Mouse (Mus musculus) midbrain, embryonic 13.5 days (tissue): Measurements from ENCODE around the gene Inca1. TPM values are rescaled to one million over a fixed set of nuclear protein-coding genes. Genes with fewer than 3 reads are reported as not detected.

ENCODE experiments used
- ATAC-seq: fragments of 200-750 bp; cut with Nextera tagmentation; 2 replicates; pipeline ENCODE4 v1.8.0; 2017; ENCODE audit warnings: mild to moderate bottlenecking, moderate TSS enrichment, moderate library complexity
- H3K27ac ChIP-seq: fragments of 300-500 bp; sonication (generic); 2 replicates; pipeline ENCODE4 v1.5.1; 2015; ENCODE audit warnings: inconsistent platforms, mild to moderate bottlenecking, moderate library complexity
- H3K27me3 ChIP-seq: fragments of 300-500 bp; sonication (generic); 2 replicates; pipeline ENCODE4 v1.6.1; 2015; ENCODE audit warnings: mild to moderate bottlenecking, inconsistent platforms
- H3K36me3 ChIP-seq: fragments of 300-500 bp; sonication (generic); 2 replicates; pipeline ENCODE4 v1.6.1; 2015; ENCODE audit warnings: mild to moderate bottlenecking, inconsistent platforms
- H3K4me1 ChIP-seq: fragments of 300-500 bp; sonication (generic); replicated peaks from 2 replicates; pipeline ENCODE4 v1.6.1; 2015; ENCODE audit warnings: inconsistent platforms
- H3K4me2 ChIP-seq: fragments of 300-500 bp; sonication (generic); replicated peaks from 2 replicates; pipeline ENCODE4 v1.6.1; 2015; ENCODE audit warnings: moderate library complexity, mild to moderate bottlenecking, inconsistent platforms
- H3K4me3 ChIP-seq: fragments of 300-500 bp; sonication (generic); replicated peaks from 2 replicates; pipeline ENCODE4 v1.5.1; 2015; ENCODE audit warnings: mild to moderate bottlenecking, inconsistent platforms
- H3K9ac ChIP-seq: fragments of 300-500 bp; sonication (generic); replicated peaks from 2 replicates; pipeline ENCODE4 v1.6.1; 2015; ENCODE audit warnings: mild to moderate bottlenecking, inconsistent platforms
- H3K9me3 ChIP-seq: fragments of 300-500 bp; sonication (generic); 2 replicates; pipeline ENCODE4 v1.6.1; 2016; ENCODE audit warnings: mild to moderate bottlenecking, inconsistent platforms
- whole genome bisulfite sequencing: fragments of 180-500 bp; shearing (Covaris S2); methylation state at CpG from one replicate; pipeline ENCODE4 v1.1.7; 2015; 5-methylcytosine and 5-hydroxymethylcytosine counted together
- polyA plus RNA-seq: library from polyadenylated mRNA; unstranded; fragments of >200 nt; fragmentation: Nextera tagmentation; extraction: Ambion mirVana; gene quantifications from 2 replicates; pipeline ENCODE4 v1.2.1, GENCODE M21; 2015

Gene Inca1
- polyA plus RNA-seq, 1 experiment from 2014 or later = 0.94 TPM

DNA sequence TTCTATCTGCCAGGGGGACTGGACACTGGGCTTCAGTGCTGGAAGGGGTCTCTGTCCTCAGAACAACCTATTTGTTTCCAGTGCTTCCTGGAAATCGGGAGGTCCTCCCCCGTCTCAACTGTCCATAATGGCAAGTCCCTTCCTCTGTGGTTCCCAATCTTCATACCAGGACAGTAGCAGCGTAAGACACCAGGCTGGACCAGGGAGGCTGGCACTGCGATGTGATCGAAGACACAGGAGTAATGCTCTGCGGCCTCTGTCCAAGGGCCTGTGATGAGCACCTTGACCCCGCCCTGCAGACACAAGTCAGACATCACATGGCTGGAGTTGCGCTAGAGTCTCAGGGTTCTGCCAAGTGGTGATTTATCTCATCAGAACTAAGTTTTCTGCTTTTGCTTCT is 20.6 kb downstream of the Inca1 start:
- ATAC-seq = no peak
- peaks cover 73% of the 10 kb centered on the region for H3K36me3 ChIP-seq
- no peak overlapping the region for H3K4me3 ChIP-seq
- no peak overlapping the region for H3K9ac ChIP-seq
- H3K27ac ChIP-seq = no peak overlapping the region
- H3K4me1 ChIP-seq = peaks cover 22% of the 10 kb centered on the region
- H3K27me3 ChIP-seq = no peaks in the 10 kb centered on the region
- H3K9me3 ChIP-seq = no peaks in the 10 kb centered on the region
- H3K4me2 ChIP-seq = no peak overlapping the region
- WGBS = 95% methylated on average over 8 of the region's 8 CpGs

DNA sequence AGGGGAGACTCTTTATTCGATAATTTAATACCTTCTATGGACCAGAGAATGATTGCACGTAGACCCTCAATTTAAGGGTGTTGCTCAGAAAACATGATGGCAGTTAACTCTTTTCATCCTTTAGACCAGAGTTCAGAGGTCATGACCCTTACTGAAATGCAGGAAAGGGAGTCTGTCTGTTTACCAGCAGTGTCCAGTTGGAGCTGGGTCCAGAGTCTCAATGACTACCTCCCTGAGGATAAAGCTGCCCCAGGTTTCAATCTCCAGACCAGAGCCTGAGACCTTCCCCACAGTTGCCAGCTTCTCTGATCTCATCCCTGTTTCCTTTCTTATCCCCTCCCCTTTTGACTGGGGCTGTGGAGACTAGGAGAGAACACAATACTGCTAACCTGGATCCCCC is 21.4 kb downstream of the Inca1 start:
- Histone ChIP-seq H3K9me3 (no peaks in the 10 kb centered on the region), H3K4me3 (no peak overlapping the region), H3K27ac (no peak overlapping the region), H3K36me3 (peaks cover 73% of the 10 kb centered on the region), H3K27me3 (no peaks in the 10 kb centered on the region), H3K4me2 (no peak overlapping the region), H3K9ac (no peak overlapping the region), H3K4me1 (peaks cover 22% of the 10 kb centered on the region)
- ATAC-seq = no peak
- WGBS = 82% methylated on average over 2 of the region's 2 CpGs

DNA sequence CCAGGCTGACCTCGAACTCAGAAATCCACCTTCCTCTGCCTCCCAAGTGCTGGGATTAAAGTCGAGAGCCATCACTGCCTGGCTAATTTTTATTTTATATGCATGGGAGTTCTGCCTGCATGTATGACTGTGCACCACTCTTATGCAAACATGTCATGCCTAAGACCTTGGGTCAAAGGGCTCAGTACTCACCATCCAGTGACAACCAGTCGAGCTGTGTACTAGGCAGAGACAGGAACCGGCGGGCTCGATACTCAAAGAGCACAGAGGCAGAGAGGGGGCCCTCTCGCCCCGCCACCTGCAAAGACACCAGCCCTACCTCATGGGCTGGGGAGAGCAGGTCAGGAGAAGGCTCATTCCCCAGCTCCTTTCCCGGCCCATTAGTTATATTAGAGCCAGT is 21.9 kb downstream of the Inca1 start:
- H3K36me3 ChIP-seq = peaks cover 70% of the 10 kb centered on the region
- no peak for ATAC-seq
- H3K27me3 ChIP-seq = no peaks in the 10 kb centered on the region
- no peaks in the 10 kb centered on the region for H3K9me3 ChIP-seq
- no peak overlapping the region for H3K4me2 ChIP-seq
- 88% methylated on average over 9 of the region's 9 CpGs for WGBS
- no peak overlapping the region for H3K9ac ChIP-seq
- no peak overlapping the region for H3K4me3 ChIP-seq
- no peak overlapping the region for H3K27ac ChIP-seq
- peaks cover 20% of the 10 kb centered on the region for H3K4me1 ChIP-seq

DNA sequence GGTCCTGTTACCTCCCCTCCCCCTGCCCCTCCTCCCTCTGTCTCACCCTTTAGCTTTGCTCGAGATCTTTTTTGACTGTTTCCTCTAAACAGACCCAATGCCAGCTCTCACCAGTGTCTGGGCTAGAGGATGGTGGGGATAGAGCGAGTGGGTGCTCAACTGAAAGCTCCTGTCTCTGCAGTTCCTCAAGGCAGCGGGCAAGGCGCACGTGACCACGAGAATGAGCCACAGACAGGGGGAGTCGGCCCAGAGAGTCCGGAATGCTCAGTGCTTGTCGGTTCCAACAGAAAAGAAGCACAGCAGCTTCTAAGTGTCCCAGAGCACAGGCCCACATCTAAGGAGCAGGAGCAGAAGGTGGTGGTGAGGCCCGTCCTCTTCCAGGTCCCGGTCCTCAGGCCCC is 25.5 kb downstream of the Inca1 start:
- peaks cover 61% of the 10 kb centered on the region for H3K36me3 ChIP-seq

DNA sequence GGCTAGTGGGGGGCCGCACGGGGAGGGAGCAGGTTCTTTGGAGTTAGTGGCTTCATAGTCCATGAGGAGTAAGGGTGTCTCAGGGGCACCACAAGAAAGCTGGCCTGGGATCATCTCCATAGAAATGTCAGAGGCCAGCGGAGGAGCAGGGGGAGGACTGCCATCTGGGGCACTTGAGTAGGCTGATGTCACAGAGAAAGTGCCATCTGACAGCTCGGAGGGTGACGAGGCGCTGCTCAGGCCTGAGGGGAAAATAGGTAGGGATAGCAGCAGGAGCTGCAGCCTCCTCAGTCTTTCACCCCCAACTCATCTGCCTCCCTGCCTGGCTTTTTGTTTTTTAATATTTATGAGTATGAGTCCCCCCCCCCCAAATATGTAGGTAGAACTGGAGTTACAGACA is 25.9 kb downstream of the Inca1 start:
- H3K36me3 ChIP-seq = peaks cover 56% of the 10 kb centered on the region
- peaks cover 20% of the 10 kb centered on the region for H3K4me1 ChIP-seq
- H3K4me2 ChIP-seq = no peak overlapping the region
- ATAC-seq = no peak
- no peak overlapping the region for H3K4me3 ChIP-seq
- no peaks in the 10 kb centered on the region for H3K9me3 ChIP-seq
- H3K9ac ChIP-seq = peak overlapping the region; percentile 41; the same call in 1 of the 2 replicates
- 55% methylated on average over 6 of the region's 6 CpGs for WGBS
- H3K27me3 ChIP-seq = no peaks in the 10 kb centered on the region
- H3K27ac ChIP-seq = no peak overlapping the region

More for the DNA sequence above, 25.5 kb downstream of the Inca1 start:
- ATAC-seq = no peak
- Histone ChIP-seq H3K9me3 (no peaks in the 10 kb centered on the region), H3K4me1 (peaks cover 20% of the 10 kb centered on the region), H3K9ac (no peak overlapping the region), H3K27me3 (no peaks in the 10 kb centered on the region), H3K27ac (no peak overlapping the region), H3K4me2 (no peak overlapping the region), H3K4me3 (no peak overlapping the region)
- WGBS = 65% methylated on average over 11 of the region's 11 CpGs

DNA sequence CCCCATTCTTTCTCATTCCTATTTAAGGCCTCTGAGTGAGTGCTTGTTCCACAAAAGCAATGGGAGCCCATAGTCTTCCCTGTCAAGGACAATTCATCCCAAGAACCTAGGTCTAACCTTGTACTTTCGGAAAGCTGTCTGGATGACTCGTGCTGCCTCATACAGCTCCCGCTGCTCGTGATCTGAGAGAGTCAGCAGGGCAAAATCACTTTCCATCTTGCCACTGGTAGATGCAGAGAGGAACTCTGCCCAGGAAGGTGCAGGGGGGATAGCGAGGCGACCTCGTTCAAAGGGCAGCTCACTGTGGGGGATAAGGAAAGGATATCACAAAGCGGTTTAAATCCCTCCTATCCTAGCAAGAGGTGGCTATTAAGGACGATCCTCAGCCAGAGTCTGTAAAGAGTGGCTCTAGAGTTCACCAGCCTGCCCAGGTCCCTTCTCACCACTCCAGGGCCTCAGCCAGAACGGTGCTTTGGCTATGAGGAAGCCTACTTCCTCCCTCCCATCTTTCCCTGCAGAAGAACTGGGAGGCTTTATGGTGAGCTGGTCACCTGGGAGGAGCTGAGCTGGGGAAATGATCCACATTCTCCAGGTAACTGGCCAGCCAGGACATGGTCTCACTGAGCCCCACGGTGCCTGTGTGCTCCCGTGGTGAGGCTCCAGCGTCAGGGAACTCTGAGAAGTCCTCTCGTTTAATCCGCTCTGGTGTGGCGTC is 28.5 kb downstream of the Inca1 start:
- H3K4me2 ChIP-seq = peak overlapping the region; percentile 93
- H3K4me1 ChIP-seq = peaks cover 37% of the 10 kb centered on the region
- peaks cover 45% of the 10 kb centered on the region for H3K36me3 ChIP-seq
- no peak for ATAC-seq
- WGBS = 81% methylated on average over 16 of the region's 16 CpGs
- H3K9me3 ChIP-seq = no peaks in the 10 kb centered on the region
- peak overlapping the region; percentile 72 for H3K4me3 ChIP-seq
- H3K9ac ChIP-seq = peak overlapping the region; percentile 76
- no peak overlapping the region for H3K27ac ChIP-seq
- H3K27me3 ChIP-seq = no peaks in the 10 kb centered on the region

DNA sequence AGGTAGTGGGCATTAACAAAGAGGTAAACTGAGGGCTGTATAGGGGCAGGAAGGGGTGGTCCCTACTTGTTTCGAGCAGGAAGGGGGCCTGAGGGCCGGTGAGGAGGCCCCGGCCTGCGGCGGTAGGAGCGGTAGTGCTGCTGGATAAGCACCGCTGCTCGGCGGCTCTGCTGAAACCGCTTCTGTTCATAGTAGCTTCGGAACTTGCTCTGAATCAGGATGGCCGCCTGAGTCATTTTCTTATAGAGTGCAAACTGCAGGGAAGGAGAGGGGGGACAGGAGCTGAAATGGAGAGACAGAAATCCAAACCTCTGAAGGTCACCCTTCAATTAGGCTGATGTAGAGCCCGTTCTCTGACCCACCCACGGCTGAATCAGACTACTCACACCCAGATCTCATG is 29.5 kb downstream of the Inca1 start:
- no peaks in the 10 kb centered on the region for H3K9me3 ChIP-seq
- H3K36me3 ChIP-seq = peaks cover 40% of the 10 kb centered on the region
- H3K9ac ChIP-seq = peak overlapping the region; percentile 76
- H3K27me3 ChIP-seq = no peaks in the 10 kb centered on the region
- 36% methylated on average over 14 of the region's 14 CpGs for WGBS
- H3K27ac ChIP-seq = peak overlapping the region; percentile 98
- peaks cover 37% of the 10 kb centered on the region for H3K4me1 ChIP-seq
- H3K4me3 ChIP-seq = peak overlapping the region; percentile 72
- H3K4me2 ChIP-seq = peak overlapping the region; percentile 93
- ATAC-seq = no peak

DNA sequence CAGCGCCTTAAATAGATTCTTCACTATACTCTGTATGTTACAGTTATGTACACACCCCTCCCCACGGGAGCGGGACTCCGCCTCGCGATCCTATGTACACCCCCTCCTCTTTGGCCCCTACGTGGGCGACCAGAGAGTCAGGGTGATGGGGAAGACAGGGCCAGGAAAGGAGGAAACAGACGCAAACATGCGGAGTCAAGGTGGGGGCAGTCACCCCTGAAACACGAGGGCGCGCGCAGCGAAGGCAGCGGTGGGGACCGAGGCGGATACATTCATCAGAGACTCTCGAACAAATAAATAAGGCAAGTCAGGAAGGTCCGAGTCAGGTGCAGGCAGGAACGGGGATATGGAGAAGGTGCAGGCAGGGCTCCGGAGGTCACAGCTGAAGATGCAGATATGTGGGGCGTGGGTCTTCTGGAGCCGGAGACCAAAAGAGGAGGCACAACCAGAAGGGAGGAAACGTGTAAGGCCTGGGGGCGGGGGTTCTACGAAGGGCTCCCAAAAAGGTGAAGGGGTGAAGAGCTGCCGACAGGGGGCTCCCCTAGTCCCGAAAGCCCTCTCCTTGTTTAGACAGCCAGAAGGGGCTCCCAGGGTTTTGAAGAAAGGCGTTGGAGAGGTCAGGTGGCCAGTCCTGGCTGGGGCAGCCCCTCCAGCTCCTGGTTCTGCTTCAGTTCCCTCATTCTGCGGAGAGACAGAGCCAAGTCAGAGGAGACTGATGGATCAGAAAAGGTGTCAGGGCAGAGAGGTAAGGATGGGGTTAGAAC is 30.2 kb downstream of the Inca1 start:
- no peaks in the 10 kb centered on the region for H3K9me3 ChIP-seq
- ATAC-seq = peak; percentile 48
- peak overlapping the region; percentile 76 for H3K9ac ChIP-seq
- H3K27ac ChIP-seq = peak overlapping the region; percentile 98
- no peaks in the 10 kb centered on the region for H3K27me3 ChIP-seq
- H3K4me1 ChIP-seq = peaks cover 37% of the 10 kb centered on the region
- peak overlapping the region; percentile 72 for H3K4me3 ChIP-seq
- H3K36me3 ChIP-seq = peaks cover 41% of the 10 kb centered on the region
- WGBS = under 1% methylated on average over 31 of the region's 31 CpGs
- H3K4me2 ChIP-seq = peak overlapping the region; percentile 93

DNA sequence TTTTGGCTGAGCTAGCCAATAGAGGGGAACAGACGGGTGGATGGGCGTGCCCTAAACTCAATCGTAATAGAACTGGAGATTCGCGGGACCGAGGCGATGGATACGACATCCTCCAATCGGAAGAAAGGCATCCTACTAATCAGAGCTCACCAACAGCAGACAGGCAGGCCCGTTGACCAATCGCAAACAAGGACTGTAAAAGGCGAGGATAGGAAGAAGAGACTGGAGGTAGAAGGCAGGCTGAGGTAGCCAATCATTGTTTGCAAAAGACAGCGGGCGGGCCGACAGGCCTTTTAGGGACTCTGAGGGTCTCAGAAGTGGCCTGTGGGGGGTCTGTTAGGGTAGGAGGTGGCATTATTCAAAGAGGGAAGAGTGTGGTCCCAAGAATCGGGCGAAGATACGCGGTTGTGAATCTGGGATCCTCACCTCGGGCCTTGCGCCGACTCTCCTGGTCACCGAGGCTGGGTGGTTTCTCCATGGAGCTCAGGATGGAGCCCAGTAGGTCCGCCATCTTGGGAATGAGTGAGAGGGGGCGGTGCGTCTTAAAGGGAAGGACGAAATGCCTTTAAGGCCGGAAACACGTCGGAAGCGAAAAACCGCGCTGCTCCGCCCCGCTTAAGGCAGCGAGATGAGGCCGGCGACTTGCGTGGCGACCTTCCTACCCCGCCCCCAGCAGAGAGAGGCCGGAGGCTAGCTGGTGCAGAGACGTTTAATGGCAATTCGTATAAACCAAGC is 31.0 kb downstream of the Inca1 start, which contains the start of gene Spag7:
TSS of gene Spag7 (minus strand) at position 646 of the 735 bp plus-strand sequence.
- peaks cover 37% of the 10 kb centered on the region for H3K4me1 ChIP-seq
- peak; percentile 97 for ATAC-seq
- WGBS = under 1% methylated on average over 44 of the region's 44 CpGs

DNA sequence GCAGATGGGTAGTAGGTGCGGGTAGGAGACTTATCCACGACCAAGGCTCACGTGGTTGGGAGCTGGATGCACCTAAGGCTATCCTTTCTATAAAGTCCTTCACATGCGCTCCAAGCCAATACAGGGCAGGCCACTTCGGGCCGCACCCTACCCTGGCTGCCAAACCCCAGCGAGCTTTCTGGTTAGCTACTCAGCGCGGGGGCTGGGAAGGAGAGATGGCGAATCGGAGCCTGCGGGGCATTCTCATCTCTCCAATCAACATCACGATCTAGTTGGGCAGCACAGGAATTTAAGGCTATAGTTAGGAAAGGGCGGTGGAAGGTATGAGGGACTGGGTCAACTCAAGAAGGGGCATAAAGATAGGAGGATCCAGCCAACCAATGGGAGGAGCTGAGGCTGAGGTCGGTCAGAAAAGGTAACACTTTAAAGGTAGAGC is 31.6 kb downstream of the Inca1 start:
- peak overlapping the region; percentile 94 for H3K4me2 ChIP-seq
- peak overlapping the region; percentile 72 for H3K4me3 ChIP-seq
- peaks cover 43% of the 10 kb centered on the region for H3K36me3 ChIP-seq
- no peaks in the 10 kb centered on the region for H3K27me3 ChIP-seq
- peak overlapping the region; percentile 89 for H3K27ac ChIP-seq
- peak overlapping the region; percentile 75 for H3K9ac ChIP-seq
- WGBS = 2% methylated on average over 15 of the region's 15 CpGs
- ATAC-seq = peak; percentile 46
- H3K4me1 ChIP-seq = peaks cover 37% of the 10 kb centered on the region
- no peaks in the 10 kb centered on the region for H3K9me3 ChIP-seq

More for the DNA sequence above, 31.0 kb downstream of the Inca1 start, which contains the start of gene Spag7:
- peak within 1 kb of the TSS; percentile 72 for H3K4me3 ChIP-seq
- no peaks in the 10 kb centered on the region for H3K27me3 ChIP-seq
- H3K9me3 ChIP-seq = no peaks in the 10 kb centered on the region
- peak within 1 kb of the TSS; percentile 76 for H3K9ac ChIP-seq
- H3K27ac ChIP-seq = peak within 1 kb of the TSS; percentile 98
- H3K4me2 ChIP-seq = peak within 1 kb of the TSS; percentile 94
- H3K36me3 ChIP-seq = peaks cover 42% of the 10 kb centered on the region

DNA sequence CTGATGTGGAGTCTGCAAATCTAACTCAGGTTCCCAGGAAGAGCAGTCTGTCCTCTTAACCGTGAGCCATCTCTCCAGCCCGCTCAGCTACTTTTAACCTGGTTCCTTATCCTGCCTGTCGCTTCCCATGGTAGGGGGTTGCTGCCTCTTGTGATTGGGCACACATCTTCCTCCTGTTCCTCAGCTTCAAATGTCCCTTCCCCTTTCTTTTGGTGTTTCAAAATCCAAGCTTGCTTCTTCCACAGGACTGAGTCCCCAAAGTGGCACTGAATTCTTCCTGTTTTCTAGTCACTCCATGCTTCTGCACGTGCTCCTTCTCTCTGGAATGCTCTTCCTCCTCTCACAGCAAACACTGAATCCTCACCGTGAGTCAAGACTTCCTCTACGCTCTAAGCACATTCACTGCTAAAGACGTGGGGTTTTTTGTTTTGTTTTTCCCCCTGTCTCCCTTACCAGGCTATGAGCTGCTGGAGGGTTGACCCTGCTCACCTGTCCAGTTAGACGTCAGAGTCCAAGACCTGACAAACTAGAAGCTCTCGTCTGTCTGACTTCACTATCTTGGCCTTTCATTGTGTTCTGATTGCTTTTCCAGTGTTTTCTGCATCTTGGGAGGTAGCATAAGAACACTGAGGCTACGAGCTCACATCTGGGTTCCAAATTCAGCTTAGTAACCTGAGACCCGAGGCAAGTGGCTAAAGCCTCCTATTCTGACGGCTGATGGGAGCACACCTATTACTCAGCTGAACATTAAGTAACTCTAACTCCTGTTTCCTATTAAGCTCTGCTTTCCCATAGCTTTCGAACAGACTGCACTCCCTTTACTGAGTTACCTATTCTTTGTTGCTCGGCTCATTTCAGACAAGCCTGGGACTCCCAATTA is 32.4 kb downstream of the Inca1 start:
- Histone ChIP-seq H3K27ac (peak overlapping the region; percentile 89; the same call in 1 of the 2 replicates), H3K36me3 (peaks cover 51% of the 10 kb centered on the region), H3K27me3 (no peaks in the 10 kb centered on the region), H3K4me1 (peaks cover 37% of the 10 kb centered on the region), H3K9me3 (no peaks in the 10 kb centered on the region), H3K4me2 (peak overlapping the region; percentile 94), H3K9ac (peak overlapping the region; percentile 75), H3K4me3 (peak overlapping the region; percentile 72)
- ATAC-seq = no peak
- WGBS = 78% methylated on average over 14 of the region's 14 CpGs
